Mouse (Mus musculus) liver, postnatal 0 days (tissue): ENCODE measurements around the gene Cav1.

ENCODE experiments used
- CTCF ChIP-seq: sonication (generic); IDR thresholded peaks from 2 replicates; pipeline ENCODE4 v1.5.1; 2016; ENCODE audit warnings: antibody characterized with exemption, low read depth
- EP300 ChIP-seq: IDR thresholded peaks from 2 replicates; pipeline ENCODE4 v1.6.1; 2016; ENCODE audit warnings: antibody characterized with exemption, low read depth, mild to moderate bottlenecking

DNA sequence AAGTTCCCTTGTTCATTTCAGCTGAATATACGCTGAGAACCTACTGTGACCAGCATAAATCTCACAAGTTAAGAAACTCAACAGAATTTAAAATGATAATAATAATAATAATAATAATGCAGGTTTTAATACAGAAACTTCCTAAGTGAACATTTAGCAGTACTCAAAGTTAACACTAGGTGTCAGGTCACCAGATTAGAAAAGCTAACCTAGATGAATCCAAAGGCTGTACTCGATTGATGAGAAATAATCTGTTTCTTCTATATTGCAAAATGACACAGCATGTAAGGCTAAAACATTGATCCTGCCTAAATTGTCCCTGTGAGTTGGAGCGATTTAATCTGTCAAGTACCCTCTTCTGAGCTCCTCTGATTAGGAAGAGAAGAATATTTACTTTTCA, 56.6 kb downstream of the Cav1 start:
- TF ChIP-seq EP300 (no peak), CTCF (peak; percentile 56)
